Mouse (Mus musculus) mouse embryonic stem cell (cell line): Measurements from ENCODE around the gene Zfp830.

Source experiments
- in situ Hi-C, 2 experiments: fragments of 300-500 bp; cut with MboI; formaldehyde crosslinking; loops; 1 replicate in 1 of 2; 3 replicates in 1 of 2; pipeline ENCODE4 v1.14.3; 2019 to 2020; ENCODE audit warnings: low sequenced_read_pairs in 2 of 2, low pct_unique_long_range_greater_than_20kb in 1 of 2, mixed read lengths in 1 of 2; ENCODE audit not compliant: unreplicated experiment in 1 of 2

Zfp830 gene

GRCm38 (mm10) chr11:82763742-82764437 is at the start of gene Zfp830, which contains the start of gene Cct6b:
Gene Zfp830, plus strand, starts transcription at chr11:82764345.
Gene Cct6b, minus strand, starts transcription at chr11:82764321.
- in situ Hi-C loops: no loop called here

- in situ Hi-C loops: loop anchor here in 1 of 2 experiments (25.0 kb wide), 1 partner anchor 482 kb away; no protein-coding TSS in a partner anchor
Observed at GRCm38 (mm10) chr11:82719294-82719693, 44.9 kb upstream of the Zfp830 start.

- in situ Hi-C loops: no loop called here
Observed at GRCm38 (mm10) chr11:82726862-82727261, 37.3 kb upstream of the Zfp830 start.

GRCm38 (mm10) chr11:82734227-82734626 is 29.9 kb upstream of the Zfp830 start:
- in situ Hi-C loops: loop anchor here in 1 of 2 experiments (10.0 kb wide), 1 partner anchor 499 kb away; no protein-coding TSS in a partner anchor

- in situ Hi-C loops: loop anchor here in 1 of 2 experiments (10.0 kb wide), 1 partner anchor 504 kb away; no protein-coding TSS in a partner anchor
Observed at GRCm38 (mm10) chr11:82739006-82739405, 25.1 kb upstream of the Zfp830 start.

GRCm38 (mm10) chr11:82746138-82746537 is 18.0 kb upstream of the Zfp830 start:
- in situ Hi-C loops: loop anchor here in 1 of 2 experiments (10.0 kb wide), 1 partner anchor 139 kb away; no protein-coding TSS in a partner anchor

- in situ Hi-C loops: loop anchor here in 1 of 2 experiments (10.0 kb wide), 1 partner anchor 138 kb away; no protein-coding TSS in a partner anchor
Observed at GRCm38 (mm10) chr11:82746857-82747366, 17.2 kb upstream of the Zfp830 start.

- in situ Hi-C loops: no loop called here
Observed at GRCm38 (mm10) chr11:82752349-82753115, 11.6 kb upstream of the Zfp830 start.

- in situ Hi-C loops: no loop called here
Observed at GRCm38 (mm10) chr11:82755919-82756318, 8.2 kb upstream of the Zfp830 start.

- in situ Hi-C loops: no loop called here
Observed at GRCm38 (mm10) chr11:82762286-82762829, 1.8 kb upstream of the Zfp830 start.

- in situ Hi-C loops: no loop called here
Observed at GRCm38 (mm10) chr11:82763261-82763660, 884 bp upstream of the Zfp830 start.

- in situ Hi-C loops: no loop called here
Observed at GRCm38 (mm10) chr11:82764438-82764924, 336 bp downstream of the Zfp830 start.

GRCm38 (mm10) chr11:82780134-82780533 is 16.0 kb downstream of the Zfp830 start:
- in situ Hi-C loops: no loop called here

- in situ Hi-C loops: no loop called here
Observed at GRCm38 (mm10) chr11:82780983-82781903, 17.1 kb downstream of the Zfp830 start, which contains the start of gene Lig3. Gene Lig3, plus strand, starts transcription at chr11:82781108.

GRCm38 (mm10) chr11:82782197-82782596 is 18.1 kb downstream of the Zfp830 start:
- in situ Hi-C loops: no loop called here

- in situ Hi-C loops: no loop called here
Observed at GRCm38 (mm10) chr11:82783453-82783852, 19.3 kb downstream of the Zfp830 start.

- in situ Hi-C loops: no loop called here
Observed at GRCm38 (mm10) chr11:82806656-82807055, 42.5 kb downstream of the Zfp830 start.

GRCm38 (mm10) chr11:82807370-82807769 is 43.2 kb downstream of the Zfp830 start:
- in situ Hi-C loops: no loop called here
